Mouse (Mus musculus) gastrocnemius, postnatal 4 days (tissue): ENCODE measurements around the gene Pitx2. TPM values are rescaled to one million over a fixed set of nuclear protein-coding genes. Genes with fewer than 3 reads are reported as not detected.
A peak's percentile ranks its signal among the peaks of the same experiment; 100 is the strongest.

Experiments used
- DNase-seq, 2 experiments: peaks; one replicate each; pipeline ENCODE4 v3.0.0; 2021 to 2022; ENCODE audit warnings: low spot score in 2 of 2, mixed read lengths in 2 of 2
- total RNA-seq, 2 experiments: library from RNA; stranded (reverse); gene quantifications; 2 replicates each; pipeline ENCODE4 v1.2.3; 2021

Pitx2 gene
- total RNA-seq, 2 experiments from 2014 or later = 19.0 to 19.6 TPM

DNA sequence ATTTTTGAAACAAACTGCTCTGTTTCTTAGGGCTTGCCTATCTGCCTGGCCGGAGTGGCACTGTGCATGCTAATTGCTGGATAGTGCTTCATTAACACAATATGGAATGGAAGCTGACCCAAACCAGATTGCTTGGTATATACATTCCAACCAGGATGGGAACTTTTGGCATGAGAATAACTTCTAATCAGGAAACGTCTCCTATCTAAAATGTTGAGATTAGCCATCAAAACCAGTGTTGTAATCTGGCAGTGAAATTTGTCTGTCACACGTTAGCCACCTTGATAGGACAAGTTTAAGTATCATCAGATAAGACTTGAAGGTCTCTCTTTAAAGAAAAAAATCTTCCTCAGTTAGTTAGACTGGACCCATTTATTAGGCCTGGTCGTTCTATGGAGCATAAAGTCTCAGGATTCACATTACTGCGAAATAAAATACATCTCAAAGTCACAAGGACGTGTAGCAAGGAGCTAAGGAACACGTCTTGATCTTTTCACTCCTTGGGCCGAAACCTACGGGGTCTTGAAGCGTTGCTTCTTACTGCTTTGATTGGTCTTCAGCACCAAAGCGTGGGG lies 2.1 kb downstream of the Pitx2 start:
- DNase-seq = no peak

DNA sequence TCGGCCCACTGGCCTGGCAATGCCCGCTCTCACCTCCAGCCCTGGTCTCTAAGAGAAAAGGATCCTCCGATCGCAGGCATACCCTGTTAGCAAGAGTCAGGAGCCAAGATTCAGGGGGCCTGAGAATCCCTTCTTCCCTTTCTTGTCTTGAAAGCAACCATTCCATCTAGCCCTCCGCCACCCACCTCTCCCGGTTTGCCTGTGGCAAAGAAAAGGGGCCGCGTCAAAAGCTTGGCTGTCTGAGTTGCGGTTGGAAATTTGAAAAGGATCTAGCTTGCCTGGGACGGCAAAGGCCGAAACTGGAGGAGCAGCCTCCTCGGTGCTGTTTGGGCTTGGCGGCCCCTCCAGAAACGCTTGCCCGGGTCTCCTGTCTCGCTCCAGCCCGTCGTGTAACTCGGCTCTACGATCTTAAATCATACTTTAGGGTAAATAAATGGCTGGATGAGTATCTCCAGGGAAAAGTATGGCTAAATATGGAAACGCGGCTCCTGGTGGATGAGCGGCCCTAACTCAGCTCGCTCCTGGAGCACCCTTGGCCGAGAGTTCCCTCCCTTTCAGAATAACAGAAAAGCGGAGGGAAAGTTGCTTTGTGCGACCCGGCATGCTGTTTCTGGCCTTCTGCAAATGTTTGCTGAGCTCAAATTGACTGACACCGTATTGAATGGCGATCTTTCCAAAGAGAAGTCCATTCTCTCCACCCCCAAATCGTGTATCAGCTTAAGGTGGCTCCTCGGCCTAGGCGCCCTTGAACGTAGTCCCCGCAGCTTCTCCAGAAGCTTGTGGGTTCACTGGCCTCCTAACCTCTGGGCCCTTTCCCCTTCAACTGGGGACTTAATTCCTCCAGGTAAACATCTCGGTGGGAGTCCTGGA lies 3.4 kb downstream of the Pitx2 start:
- no peak for DNase-seq

DNA sequence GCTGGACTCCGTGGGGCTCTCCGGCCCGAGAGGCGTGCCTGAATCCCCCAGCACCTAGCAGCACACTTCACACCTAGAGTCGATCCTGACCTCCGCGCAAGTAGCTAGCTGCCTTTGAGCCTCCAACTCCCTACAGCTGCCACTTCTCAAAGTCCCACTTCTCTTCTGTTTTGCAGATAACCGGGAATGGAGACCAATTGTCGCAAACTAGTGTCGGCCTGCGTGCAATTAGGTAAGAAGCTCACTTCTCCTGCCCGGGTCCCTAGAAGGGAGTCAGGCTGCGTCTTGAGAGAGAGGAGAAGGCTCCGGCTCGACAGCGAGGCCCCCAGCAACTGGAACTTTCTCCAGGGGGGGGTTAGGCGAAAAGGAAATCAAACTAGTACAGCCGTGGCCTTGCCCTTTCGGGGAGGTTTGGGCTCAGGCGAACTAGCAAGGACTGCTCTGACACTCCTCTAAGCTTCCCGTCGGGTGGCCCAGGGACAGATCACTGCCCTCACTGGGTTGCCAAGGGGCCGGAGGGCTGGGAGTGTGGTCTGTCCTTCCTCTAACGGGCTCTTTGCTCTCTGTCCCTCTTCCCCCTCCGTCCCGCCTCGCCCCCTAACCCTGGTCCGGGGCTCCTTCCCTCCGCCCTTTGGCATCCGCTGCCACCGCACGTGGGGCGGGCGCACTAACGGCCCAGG lies 4.2 kb downstream of the Pitx2 start:
- no peak for DNase-seq

- DNase-seq = peak; percentile 55 to 75
Measured at GRCm38 (mm10) chr3:129204441-129205313, 5.0 kb downstream of the Pitx2 start.

- no peak for DNase-seq
Measured at GRCm38 (mm10) chr3:129205481-129206175, 6.0 kb downstream of the Pitx2 start.

DNA sequence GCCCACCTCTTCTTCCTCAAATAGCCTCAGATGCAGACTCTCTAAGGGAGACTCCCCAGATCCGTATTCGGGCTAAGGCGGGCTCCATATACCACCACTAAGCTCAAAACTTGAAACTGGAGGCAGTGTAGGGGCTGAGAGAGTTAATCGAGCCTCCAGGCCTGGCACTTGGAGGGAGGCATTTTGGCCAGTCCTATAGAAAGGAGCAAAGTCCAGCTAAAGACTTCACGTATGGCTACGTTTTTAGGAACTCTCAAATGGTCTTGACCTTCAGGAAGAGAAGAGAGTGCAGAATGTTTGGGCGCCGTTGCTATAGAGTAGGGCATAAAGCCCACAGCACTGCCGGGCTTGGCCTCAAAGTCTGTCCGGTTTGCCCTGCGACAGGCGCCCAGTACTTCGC lies 7.1 kb downstream of the Pitx2 start:
- DNase-seq = no peak

- DNase-seq = no peak
Measured at GRCm38 (mm10) chr3:129207231-129208030, 7.8 kb downstream of the Pitx2 start.

DNA sequence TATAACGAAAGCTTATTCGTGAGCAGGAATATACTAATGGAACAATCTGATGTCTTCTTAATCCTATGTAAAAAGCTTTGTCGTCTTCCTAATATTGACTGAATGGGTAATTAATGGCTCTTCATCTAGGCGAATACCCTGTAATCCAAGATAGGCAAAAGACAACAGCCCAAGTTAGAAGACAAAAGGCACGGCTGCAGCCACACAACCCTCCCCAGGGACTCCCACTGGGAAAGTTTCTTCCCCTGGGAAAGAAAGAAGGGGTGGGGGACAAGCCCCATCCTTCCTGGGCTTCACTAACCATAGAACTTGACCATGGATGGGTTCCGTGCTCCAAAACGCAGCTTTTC lies 8.3 kb downstream of the Pitx2 start:
- no peak for DNase-seq

- no peak for DNase-seq
Measured at GRCm38 (mm10) chr3:129208421-129208820, 8.7 kb downstream of the Pitx2 start.

DNA sequence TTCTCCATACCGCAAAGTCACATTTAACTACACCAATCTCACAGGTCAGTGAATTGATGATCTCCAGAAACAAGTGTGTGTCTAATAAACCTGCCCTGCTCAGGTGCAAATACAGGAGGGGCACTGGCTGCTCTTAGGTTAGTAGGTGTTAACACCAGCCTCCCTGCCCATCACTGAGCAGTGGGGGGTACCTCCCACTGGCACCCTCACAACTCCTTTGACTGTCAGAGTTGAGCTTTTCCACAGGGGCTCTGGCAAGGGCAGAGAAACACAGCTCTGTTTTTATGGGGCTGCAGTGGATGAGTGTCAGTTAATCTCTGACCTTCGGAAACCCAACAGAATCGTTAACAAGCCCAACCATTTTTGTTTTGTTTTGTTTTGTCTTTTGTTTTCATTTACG lies 9.6 kb downstream of the Pitx2 start:
- DNase-seq = no peak

GRCm38 (mm10) chr3:129209771-129210170 lies 10.1 kb downstream of the Pitx2 start:
- no peak for DNase-seq

DNA sequence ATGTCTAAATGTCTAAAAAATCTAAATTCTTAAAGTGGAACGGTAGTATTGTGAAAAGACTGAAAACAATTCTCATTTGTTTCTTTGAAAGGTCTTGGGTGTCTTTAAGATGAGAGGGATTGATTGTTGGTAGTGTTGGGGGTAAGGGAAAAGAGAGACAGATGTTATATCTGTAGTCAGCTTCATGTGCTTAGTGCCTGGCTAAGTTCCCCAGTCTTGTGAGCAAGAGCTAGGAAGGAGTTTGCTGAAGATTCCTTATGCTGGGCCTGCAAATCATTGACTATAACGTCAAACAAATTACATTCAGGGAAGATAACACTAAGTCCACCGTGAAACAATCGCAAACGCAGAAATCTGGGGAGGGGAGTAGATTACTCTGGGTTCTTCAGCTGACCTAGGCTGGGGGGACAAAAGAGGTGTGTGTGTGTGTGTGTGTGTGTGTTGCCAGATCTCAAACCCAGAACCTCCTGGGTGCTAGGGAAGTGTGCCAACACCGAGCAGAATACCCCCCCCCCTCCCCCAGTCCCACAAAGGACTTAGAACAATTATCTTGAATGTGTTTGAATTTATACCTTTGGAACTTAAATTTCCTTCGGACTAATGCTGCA lies 12.5 kb downstream of the Pitx2 start:
- DNase-seq = no peak

- DNase-seq = no peak
Measured at GRCm38 (mm10) chr3:129212807-129213206, 13.1 kb downstream of the Pitx2 start.

DNA sequence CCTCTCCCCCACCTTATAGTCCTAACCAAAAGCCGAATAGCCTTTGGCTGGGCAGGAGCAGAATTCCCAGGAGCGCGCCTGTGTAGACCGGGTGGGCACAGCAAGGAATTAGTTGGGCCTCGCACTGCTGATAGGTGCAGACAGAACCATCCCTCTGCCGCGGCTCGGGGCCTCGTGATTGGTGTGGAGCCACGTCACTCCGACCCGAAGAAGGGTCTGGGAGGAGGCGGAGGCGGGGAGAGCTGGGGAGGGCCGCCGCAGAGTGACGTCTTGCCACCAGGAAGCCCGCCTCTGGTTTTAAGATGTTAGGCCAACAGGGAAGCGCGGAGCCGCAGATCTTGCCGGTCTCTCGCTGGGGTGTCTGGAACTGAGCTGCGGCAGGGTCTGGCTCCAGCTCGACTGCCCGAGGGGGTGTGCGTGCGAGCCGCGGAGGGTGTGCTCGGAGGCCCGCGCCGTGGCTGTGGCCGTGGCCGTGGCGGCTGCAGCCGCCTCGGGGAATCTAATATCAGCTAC lies 14.0 kb downstream of the Pitx2 start:
- peak; percentile 77 to 90 for DNase-seq

DNA sequence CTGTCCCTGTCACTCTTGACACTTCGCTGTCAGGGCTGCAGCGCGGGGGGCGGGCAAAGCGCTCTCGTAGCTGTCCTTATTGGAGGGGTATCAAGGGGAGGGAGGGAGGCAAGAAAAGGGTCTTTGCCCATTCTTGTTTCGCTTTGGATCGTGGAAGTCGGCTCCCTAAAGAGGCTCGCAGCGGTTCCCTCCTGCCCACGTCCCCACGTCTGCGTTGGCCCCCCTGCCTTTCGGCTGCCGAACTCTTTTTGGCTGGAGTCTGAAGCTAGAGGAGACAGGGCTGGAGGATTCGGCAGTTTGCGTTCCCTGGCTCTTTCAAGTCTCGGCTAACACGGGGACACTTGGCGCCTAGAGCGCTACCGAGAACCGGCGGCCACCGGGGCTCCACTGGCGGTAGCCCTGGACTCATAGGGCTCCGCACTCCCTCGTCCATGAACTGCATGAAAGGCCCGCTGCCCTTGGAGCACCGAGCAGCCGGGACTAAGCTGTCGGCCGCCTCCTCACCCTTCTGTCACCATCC lies 14.5 kb downstream of the Pitx2 start:
- DNase-seq = peak; percentile 31 to 49

GRCm38 (mm10) chr3:129214666-129215161 lies 15.0 kb downstream of the Pitx2 start:
- DNase-seq = no peak

GRCm38 (mm10) chr3:129215241-129215750 lies 15.6 kb downstream of the Pitx2 start:
- DNase-seq = no peak

- no peak for DNase-seq
Measured at GRCm38 (mm10) chr3:129215751-129216331, 16.2 kb downstream of the Pitx2 start.
